Mouse (Mus musculus) ES-E14 (cell line): ENCODE results near the gene Adora1.

Source experiments
- CHD2 ChIP-seq: IDR thresholded peaks from 2 replicates; pipeline ENCODE4 v1.6.1; 2014; ENCODE audit warnings: mild to moderate bottlenecking, low read depth, low read length, inconsistent platforms
- HCFC1 ChIP-seq: IDR thresholded peaks from 2 replicates; pipeline ENCODE4 v1.6.1; 2012; ENCODE audit warnings: low read length, inconsistent platforms, borderline replicate concordance; ENCODE audit not compliant: insufficient read depth
- ZC3H11A ChIP-seq: IDR thresholded peaks from 2 replicates; pipeline ENCODE4 v1.6.1; 2012; ENCODE audit warnings: low read depth, mild to moderate bottlenecking, inconsistent platforms, low read length, borderline replicate concordance
- ZNF384 ChIP-seq: IDR thresholded peaks from 2 replicates; pipeline ENCODE4 v1.6.1; 2012; ENCODE audit warnings: low read depth, low read length, inconsistent platforms

DNA sequence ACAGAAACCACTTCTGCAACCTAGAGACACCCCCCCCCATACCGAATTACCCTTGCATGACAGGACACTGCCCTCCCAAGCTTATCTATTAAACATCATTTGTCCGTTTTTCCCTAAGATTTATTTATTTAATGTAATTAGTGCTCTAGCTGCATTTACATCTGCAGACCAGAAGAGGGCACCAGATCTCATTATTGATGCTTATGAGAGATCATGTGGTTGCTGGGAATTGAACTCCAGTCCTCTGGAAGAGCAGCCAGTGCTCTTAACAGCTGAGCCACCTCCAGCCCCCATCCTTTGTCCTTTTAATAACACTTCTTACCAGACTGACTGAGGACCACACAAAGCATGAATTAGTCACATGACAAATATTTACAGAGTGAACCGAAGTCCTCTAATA is 80.6 kb downstream of the Adora1 start:
- TF ChIP-seq ZNF384, result no peak
- no peak for TF ChIP-seq CHD2
- 0 out of 2 replicates have a peak, but pooled peaks have one; percentile 30 for TF ChIP-seq ZC3H11A
- no peak for TF ChIP-seq HCFC1
